Mouse (Mus musculus) c-Kit-positive CD71-positive TER-119-negative erythroid progenitor cells, embryonic 14.5 days (primary cell): ENCODE measurements at regions not wholly inside any gene's neighbourhood (a gene's known extent, or its start where the extent isn't known, plus 50 kb on each side); places are given as distances from the start of the nearest gene placed in this dataset.

Experiments
- DNase-seq: peaks from one replicate; pipeline ENCODE4 v3.0.0-alpha.2; 2013; ENCODE audit warnings: low read depth

- no peak for DNase-seq
Measured at GRCm38 (mm10) chr10:66911261-66911911, 184.5 kb upstream of the Jmjd1c start.

DNA sequence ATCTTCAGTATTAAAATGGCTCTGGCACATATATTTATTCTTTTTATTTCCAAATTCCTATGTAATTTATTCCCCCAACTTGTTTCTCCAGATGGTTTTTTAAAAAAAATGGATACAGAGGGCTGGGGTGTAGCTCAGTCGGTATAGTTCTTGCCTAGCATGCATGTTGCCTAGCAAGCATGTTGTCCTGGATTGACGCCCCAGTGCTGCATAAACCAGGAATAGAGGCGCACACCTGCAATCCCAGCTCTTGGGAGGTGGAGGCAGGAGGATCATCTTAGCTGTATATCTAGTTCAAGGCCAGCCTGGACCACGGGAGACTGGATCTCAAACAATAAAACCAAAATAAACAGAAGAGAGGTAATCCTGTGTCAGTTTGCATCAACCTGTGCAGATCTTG lies 183.5 kb upstream of the Jmjd1c start:
- no peak for DNase-seq

GRCm38 (mm10) chr10:66913187-66913586 lies 182.7 kb upstream of the Jmjd1c start:
- no peak for DNase-seq

DNA sequence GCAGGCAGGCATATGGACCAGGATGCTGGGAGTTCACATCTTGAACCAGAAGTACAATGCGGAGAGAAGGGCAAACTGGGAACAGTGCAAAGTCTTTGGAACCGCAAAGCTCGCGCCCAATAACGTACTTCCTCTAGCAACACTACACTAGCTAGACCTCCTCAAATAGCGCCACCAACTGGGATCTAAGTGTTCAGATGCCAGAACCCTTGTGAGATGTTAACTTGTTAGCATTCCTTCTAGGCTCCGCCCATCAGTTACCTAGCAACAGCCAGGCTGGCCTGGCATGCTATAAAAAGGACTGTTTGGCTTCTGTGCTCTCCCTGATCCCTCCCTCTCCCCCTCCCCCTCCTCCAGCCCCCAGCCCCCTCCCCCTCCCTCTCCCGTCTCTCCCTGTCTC lies 182.3 kb upstream of the Jmjd1c start:
- no peak for DNase-seq

DNA sequence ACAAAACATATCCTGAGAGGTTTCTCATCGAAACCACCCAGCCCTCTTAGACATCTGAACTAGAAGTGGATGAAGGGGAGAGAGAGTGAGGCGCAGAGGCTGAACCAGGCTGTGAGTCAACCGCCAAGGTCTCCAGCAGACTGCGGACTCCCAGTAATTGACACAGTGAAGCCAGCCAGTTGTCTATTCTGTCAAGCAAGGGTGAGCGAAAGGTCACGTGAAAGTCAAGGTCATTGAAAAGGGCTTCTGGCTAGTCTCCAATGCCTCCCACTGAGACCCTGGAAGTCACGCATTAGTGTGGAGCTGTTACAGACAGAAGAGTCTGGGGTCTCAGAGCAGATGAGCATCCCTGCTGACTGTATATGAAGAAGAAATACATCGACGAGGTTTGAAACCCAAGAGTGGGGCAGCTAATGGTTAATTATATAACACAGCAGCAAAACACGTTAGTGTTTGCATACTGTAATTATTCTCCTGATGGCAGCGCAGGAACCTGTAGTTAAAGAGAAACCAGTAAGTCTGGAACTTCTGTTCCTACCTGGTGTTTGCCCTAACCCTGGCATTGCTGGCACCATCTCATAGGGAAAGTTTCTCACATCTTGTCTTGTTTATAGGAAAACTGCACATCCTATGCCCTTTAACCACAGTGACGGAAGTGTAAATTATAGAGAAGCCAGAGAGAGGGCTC lies 181.5 kb upstream of the Jmjd1c start:
- no peak for DNase-seq

DNA sequence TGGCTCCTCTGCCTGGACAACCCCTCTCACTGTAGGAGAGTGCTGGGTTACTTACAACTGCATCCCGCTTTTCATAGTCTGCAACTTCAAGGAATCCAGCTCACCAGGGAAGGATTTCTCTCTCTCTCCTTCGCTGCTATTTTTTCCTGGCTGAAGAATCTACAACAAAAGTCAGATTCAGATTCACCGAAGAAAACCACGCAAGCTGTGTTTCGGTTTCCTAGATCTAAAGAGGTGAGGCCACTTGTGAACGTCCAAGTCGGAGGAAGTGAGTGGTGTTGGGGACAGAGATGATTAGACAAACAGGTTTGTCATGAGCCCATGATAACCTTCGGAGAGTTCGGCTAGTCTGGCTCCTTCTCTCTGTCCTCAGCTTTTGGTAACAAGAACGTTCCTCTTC lies 180.1 kb upstream of the Jmjd1c start:
- no peak for DNase-seq

DNA sequence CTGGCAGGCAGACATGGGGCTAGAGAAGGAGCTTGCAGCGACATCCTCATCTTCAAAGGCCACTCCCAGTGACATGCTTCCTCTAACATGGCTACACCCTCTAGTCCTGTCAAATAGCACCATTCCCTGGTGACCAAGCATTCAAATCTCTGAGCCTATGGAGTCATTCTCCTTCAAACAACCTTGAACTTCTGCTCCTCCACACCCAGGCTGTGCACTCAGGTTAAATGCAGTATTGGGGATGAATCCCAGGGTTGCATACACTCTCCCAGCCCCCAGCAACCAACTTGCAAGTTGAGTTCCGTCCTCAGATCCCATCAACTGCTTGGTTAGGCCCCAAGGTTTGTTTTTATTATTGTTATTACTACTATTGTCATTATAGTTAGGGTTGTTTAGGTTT lies 178.2 kb upstream of the Jmjd1c start:
- no peak for DNase-seq

GRCm38 (mm10) chr10:66918713-66919112 lies 177.2 kb upstream of the Jmjd1c start:
- no peak for DNase-seq

GRCm38 (mm10) chr10:66919953-66920760 lies 175.8 kb upstream of the Jmjd1c start:
- DNase-seq: no peak

DNA sequence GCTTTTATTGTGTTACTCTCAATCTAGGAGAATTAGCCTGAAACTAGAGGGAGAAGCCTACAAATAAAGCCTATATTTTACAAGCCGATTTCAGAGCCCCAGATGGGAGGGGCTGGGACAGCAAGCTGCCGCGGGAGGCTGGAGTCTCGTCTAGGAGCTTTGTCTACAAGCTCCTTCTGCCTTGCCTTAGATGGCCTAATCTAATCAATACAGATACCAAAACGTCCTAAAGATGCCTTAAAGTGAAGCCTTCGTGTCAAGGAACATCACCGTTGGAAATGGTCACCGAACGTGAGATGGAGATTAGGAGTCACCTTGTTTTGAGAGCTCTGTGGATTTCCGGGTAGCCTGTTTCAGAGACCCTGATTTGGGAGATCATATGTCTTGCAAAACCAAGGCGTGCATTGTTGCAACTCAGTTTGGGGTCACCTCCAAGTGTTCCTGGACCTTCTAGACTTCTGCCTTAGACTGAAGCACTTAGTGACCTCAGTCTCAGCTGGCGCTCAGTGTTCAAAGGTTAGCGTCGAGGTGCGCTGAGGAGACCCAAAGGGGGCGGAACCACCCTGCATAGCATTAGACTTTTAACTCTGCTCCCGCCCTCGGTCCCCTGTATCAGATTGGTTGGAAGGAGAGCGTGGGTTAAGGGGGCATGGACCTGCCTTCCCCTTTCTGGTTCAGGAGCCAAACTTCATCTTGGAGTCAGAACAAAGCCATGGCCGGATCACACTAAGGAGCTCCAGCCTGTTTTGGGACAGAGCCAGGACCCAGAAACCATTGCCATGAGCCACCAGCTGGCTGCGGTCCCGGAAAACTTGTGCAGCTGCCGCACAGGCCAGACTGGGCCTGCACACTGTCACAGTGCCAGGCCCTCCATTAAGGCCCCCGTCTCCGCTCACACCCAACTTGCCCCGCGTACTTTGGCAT lies 174.9 kb upstream of the Jmjd1c start:
- DNase-seq: no peak

GRCm38 (mm10) chr10:66921776-66922175 lies 174.1 kb upstream of the Jmjd1c start:
- DNase-seq: no peak

DNA sequence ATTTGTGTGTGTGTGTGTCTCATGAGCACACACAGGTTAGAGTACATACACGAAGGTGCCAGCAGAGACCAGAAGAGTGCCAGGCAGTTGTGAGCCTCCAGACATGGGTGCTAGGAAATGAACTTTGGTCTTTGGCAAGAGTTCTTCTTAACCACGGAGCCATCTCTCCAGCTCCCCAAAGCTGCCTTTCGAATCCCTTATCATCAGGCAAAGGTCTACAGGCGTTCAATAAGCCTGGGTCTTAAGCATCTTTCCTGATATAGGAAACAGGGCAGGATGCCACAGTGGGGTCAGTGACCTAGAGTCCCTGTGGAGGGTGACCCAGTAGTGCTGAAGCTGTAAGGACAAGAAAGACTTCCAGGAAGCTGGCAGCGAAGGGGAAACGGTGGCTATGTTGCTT lies 173.6 kb upstream of the Jmjd1c start:
- no peak for DNase-seq

DNA sequence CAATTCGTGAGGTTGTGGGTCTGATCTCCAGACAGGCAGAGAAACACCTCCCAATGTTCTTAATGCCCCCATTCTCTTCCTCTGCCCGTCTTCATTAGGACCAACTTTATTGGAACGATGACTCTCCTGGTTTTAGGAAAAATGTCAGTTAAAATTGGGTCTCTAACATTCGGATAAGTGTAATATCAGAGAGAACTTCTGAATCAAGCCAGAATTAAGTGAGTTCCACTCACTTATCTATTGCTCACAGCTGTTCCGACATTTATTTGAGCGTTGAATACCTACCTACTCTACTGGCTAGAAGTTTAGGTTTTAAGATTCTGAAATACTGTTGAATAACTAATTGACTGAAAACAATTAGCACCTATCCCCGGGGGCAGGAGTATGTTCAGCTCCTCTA lies 172.0 kb upstream of the Jmjd1c start:
- DNase-seq: no peak

GRCm38 (mm10) chr10:66924418-66924817 lies 171.5 kb upstream of the Jmjd1c start:
- DNase-seq: no peak

GRCm38 (mm10) chr10:66925553-66926127 lies 170.3 kb upstream of the Jmjd1c start:
- no peak for DNase-seq

- no peak for DNase-seq
Measured at GRCm38 (mm10) chr10:66927651-66928050, 168.3 kb upstream of the Jmjd1c start.

GRCm38 (mm10) chr10:66928211-66928990 lies 167.5 kb upstream of the Jmjd1c start:
- DNase-seq: no peak

- DNase-seq: no peak
Measured at GRCm38 (mm10) chr10:66930563-66930962, 165.4 kb upstream of the Jmjd1c start.

GRCm38 (mm10) chr10:66931505-66931904 lies 164.4 kb upstream of the Jmjd1c start:
- DNase-seq: no peak

GRCm38 (mm10) chr10:66932544-66932943 lies 163.4 kb upstream of the Jmjd1c start:
- no peak for DNase-seq

- DNase-seq: no peak
Measured at GRCm38 (mm10) chr10:66933689-66934088, 162.2 kb upstream of the Jmjd1c start.
